In the genomic region with DNA sequence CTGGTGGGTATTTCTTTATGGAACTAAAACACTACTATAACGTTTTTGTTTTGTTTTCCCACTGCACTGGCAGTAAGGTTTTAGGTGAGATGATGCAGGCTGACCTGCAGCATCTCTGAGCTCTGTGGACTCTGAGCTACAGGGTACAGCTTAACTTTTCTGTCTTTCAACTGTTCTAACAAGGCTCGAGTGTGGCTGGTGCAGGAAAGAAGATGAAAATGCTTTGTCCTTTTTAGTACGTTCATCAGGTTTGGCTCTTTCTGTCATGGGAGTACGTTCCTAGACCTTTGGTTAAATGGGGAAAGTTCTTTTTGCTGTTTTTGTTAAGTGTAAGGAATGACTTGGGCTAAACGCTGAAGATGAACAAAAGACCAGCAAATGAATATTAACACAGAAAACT, we compare ENCODE assay signal across 10 mouse cellular contexts. TPM values are rescaled to one million over a fixed set of nuclear protein-coding genes. Genes with fewer than 3 reads are reported as not detected.
DNase-seq lines count a peak whose midpoint lies in the region; ATAC-seq and TF ChIP-seq lines count a peak whose summit lies in the region.
"Had no signal": no experiment of that assay in that cellular context is flagged by ENCODE, and none has a peak within 500 bp of the region (broad histone marks: within the 10 kb centered on the region; RNA-seq: fewer than 3 reads in every experiment).

No protein-coding gene starts in this region.

- WGBS in heart, embryonic 15.5 days: 54% methylated on average over 5 of the region's 5 CpGs
- WGBS in hindbrain, embryonic 10.5 days: 30% methylated on average over 5 of the region's 5 CpGs
- WGBS in midbrain, embryonic 13.5 days: 29% methylated on average over 5 of the region's 5 CpGs

- no peaks in the 10 kb centered on the region for H3K9me3 ChIP-seq in heart, embryonic 15.5 days (replicated peaks)
- no peaks in the 10 kb centered on the region for H3K9me3 ChIP-seq in hindbrain, embryonic 10.5 days
- H3K9me3 ChIP-seq in midbrain, embryonic 13.5 days: no peaks in the 10 kb centered on the region

- no peak overlapping the region for H3K9ac ChIP-seq in heart, embryonic 15.5 days
- no peak overlapping the region; the same call in 1 of the 2 replicates for H3K9ac ChIP-seq in midbrain, embryonic 13.5 days (replicated peaks)

- H3K4me3 ChIP-seq in heart, embryonic 15.5 days: peak overlapping the region; percentile 23
- H3K4me3 ChIP-seq in cortical plate, adult 2 months (ENCODE audit: insufficient read depth, low read length): peak overlapping the region; percentile 41
- H3K4me3 ChIP-seq in hindbrain, embryonic 10.5 days: peak overlapping the region; percentile 59
- H3K4me3 ChIP-seq in midbrain, embryonic 13.5 days (replicated peaks): peak overlapping the region; percentile 41

- no peak overlapping the region for H3K27ac ChIP-seq in heart, embryonic 15.5 days
- no peak overlapping the region for H3K27ac ChIP-seq in cortical plate, adult 2 months (ENCODE audit: insufficient read depth, low read length)
- peak overlapping the region; percentile 86 for H3K27ac ChIP-seq in hindbrain, embryonic 10.5 days
- H3K27ac ChIP-seq in midbrain, embryonic 13.5 days: no peak overlapping the region

- TF ChIP-seq POLR2A in cortical plate, adult 2 months (IDR thresholded peaks at IDR 0.05; ENCODE audit: extremely low read depth, insufficient read depth, low read length): no peak

- no peak for ATAC-seq in heart, embryonic 15.5 days (replicated peaks; ENCODE audit: insufficient number of reproducible peaks, insufficient read depth, low FRiP score, low read depth)
- no peak for ATAC-seq in midbrain, embryonic 13.5 days
- ATAC-seq in granulocyte monocyte progenitor cell, adult 5-6 weeks (replicated peaks; ENCODE audit: poor library complexity, severe bottlenecking): no peak

- no peaks in the 10 kb centered on the region for H3K36me3 ChIP-seq in heart, embryonic 15.5 days
- peaks cover 2% of the 10 kb centered on the region; the same call in 1 of the 2 replicates for H3K36me3 ChIP-seq in hindbrain, embryonic 10.5 days
- H3K36me3 ChIP-seq in midbrain, embryonic 13.5 days: no peaks in the 10 kb centered on the region

- H3K27me3 ChIP-seq in heart, embryonic 15.5 days: 0 out of 2 replicates have a peak, but pooled peaks cover 2% of the 10 kb centered on the region
- H3K27me3 ChIP-seq in hindbrain, embryonic 10.5 days (ENCODE audit: insufficient read depth, poor library complexity, severe bottlenecking): no peaks in the 10 kb centered on the region
- no peaks in the 10 kb centered on the region; the same call in 1 of the 2 replicates for H3K27me3 ChIP-seq in midbrain, embryonic 13.5 days

- H3K4me1 ChIP-seq in heart, embryonic 15.5 days (replicated peaks): no peaks in the 10 kb centered on the region
- H3K4me1 ChIP-seq in cortical plate, adult 2 months (ENCODE audit: control insufficient read depth, insufficient read depth, low read length): no peaks in the 10 kb centered on the region; the same call in 1 of the 2 replicates
- H3K4me1 ChIP-seq in hindbrain, embryonic 10.5 days (replicated peaks): peaks cover 27% of the 10 kb centered on the region
- peaks cover 16% of the 10 kb centered on the region for H3K4me1 ChIP-seq in midbrain, embryonic 13.5 days (replicated peaks)

- H3K4me2 ChIP-seq in heart, embryonic 15.5 days: peak overlapping the region; percentile 80
- peak overlapping the region; percentile 61 for H3K4me2 ChIP-seq in midbrain, embryonic 13.5 days (replicated peaks)

- no peak for TF ChIP-seq CTCF in cortical plate, adult 2 months (IDR thresholded peaks at IDR 0.05; ENCODE audit: extremely low read depth, insufficient read depth, low read length)

- DNase-seq in heart, adult 11 months: no peak
- no peak for DNase-seq in hindbrain, embryonic 10.5 days (ENCODE audit: low spot score)
- no peak for DNase-seq in spleen, adult 12 weeks (ENCODE audit: low spot score)
- no peak for DNase-seq in spleen, postnatal 4 days (ENCODE audit: low spot score in 2 of 2)
- DNase-seq: thymus, postnatal 25 days had no signal

RNA-seq across cellular contexts. Expression of gene Tnfaip6, which starts 0.7 kb away (rescaled TPM):
- polyA plus RNA-seq in heart, embryonic 15.5 days (2015; fragmentation: Nextera tagmentation; extraction: Ambion mirVana): 3.7 and 4.3 TPM in 2 replicates
- 9.0 and 10.3 TPM in 2 replicates for polyA plus RNA-seq in cortical plate, adult 2 months (2012; rRNA removed)
- polyA plus RNA-seq in hindbrain, embryonic 10.5 days (2016; fragmentation: Nextera tagmentation; extraction: Ambion mirVana): 23.7 and 28.6 TPM in 2 replicates
- polyA plus RNA-seq in midbrain, embryonic 13.5 days (2015; fragmentation: Nextera tagmentation; extraction: Ambion mirVana): 6.2 and 6.8 TPM in 2 replicates
- total RNA-seq in granulocyte monocyte progenitor cell, adult 5-6 weeks (2014; fragmentation: Nextera tagmentation): 0.92 TPM in 1 of 2 replicates, not detected in the other
- 0.31 and 0.65 TPM in 2 replicates for total RNA-seq in granulocyte monocyte progenitor cell, adult 5-6 weeks (2017)
- polyA plus RNA-seq: liver, adult 2 months had no signal

RNA-seq across cellular contexts. Expression of gene Rif1, which starts 34.1 kb away (rescaled TPM):
- 16.3 and 20.2 TPM in 2 replicates for polyA plus RNA-seq in heart, embryonic 15.5 days (2015; fragmentation: Nextera tagmentation; extraction: Ambion mirVana)
- 8.9 and 9.1 TPM in 2 replicates for polyA plus RNA-seq in cortical plate, adult 2 months (2012; rRNA removed)
- polyA plus RNA-seq in hindbrain, embryonic 10.5 days (2016; fragmentation: Nextera tagmentation; extraction: Ambion mirVana): 26.2 and 41.2 TPM in 2 replicates
- 22.3 and 28.7 TPM in 2 replicates for polyA plus RNA-seq in midbrain, embryonic 13.5 days (2015; fragmentation: Nextera tagmentation; extraction: Ambion mirVana)
- 82.1 and 90.8 TPM in 2 replicates for total RNA-seq in granulocyte monocyte progenitor cell, adult 5-6 weeks (2014; fragmentation: Nextera tagmentation)
- 94.3 and 103 TPM in 2 replicates for total RNA-seq in granulocyte monocyte progenitor cell, adult 5-6 weeks (2017)
